Mouse (Mus musculus) activated CD4-positive, CD25-positive, alpha-beta regulatory T cell, adult 4 months (primary cell): Measurements from ENCODE around the gene Ovca2. TPM values are rescaled to one million over a fixed set of nuclear protein-coding genes. Genes with fewer than 3 reads are reported as not detected.
"Not testable (repeated sequence)": the region's sequence is repeated elsewhere in the genome, so short reads cannot be mapped to it uniquely, and the experiment has no call there.

ENCODE experiments used
- ATAC-seq: one replicate; pipeline ENCODE4 v1.8.0; 2017
- polyA plus RNA-seq, 2 experiments: library from polyadenylated mRNA; unstranded; fragments of 100-300 nt; shearing (Covaris generic); gene quantifications; one replicate each; pipeline ENCODE4 v1.2.1; 2017

The Ovca2 gene
- polyA plus RNA-seq, 2 experiments from 2014 or later: 28.4 to 32.8 TPM

- no peak for ATAC-seq
Measured at GRCm38 (mm10) chr11:75194121-75194849, 15.7 kb upstream of the Ovca2 start.

GRCm38 (mm10) chr11:75193256-75194071 is 14.8 kb upstream of the Ovca2 start, which contains the start of gene Rtn4rl1:
TSS of gene Rtn4rl1 (plus strand) at chr11:75193783.
- ATAC-seq: peak; percentile 38

- ATAC-seq: peak; percentile 25
Measured at GRCm38 (mm10) chr11:75192336-75193214, 13.9 kb upstream of the Ovca2 start.

GRCm38 (mm10) chr11:75191841-75192240 is 13.2 kb upstream of the Ovca2 start:
- ATAC-seq: no peak

- no peak for ATAC-seq
Measured at GRCm38 (mm10) chr11:75190905-75191441, 12.3 kb upstream of the Ovca2 start, which contains the start of gene Dph1. TSS of gene Dph1 (minus strand) at chr11:75191241.

GRCm38 (mm10) chr11:75190371-75190724 is 11.7 kb upstream of the Ovca2 start:
- peak; percentile 81 for ATAC-seq

GRCm38 (mm10) chr11:75189713-75190370 is 11.2 kb upstream of the Ovca2 start:
- no peak for ATAC-seq

GRCm38 (mm10) chr11:75184986-75185385 is 6.4 kb upstream of the Ovca2 start:
- ATAC-seq: no peak

GRCm38 (mm10) chr11:75184573-75184972 is 5.9 kb upstream of the Ovca2 start:
- ATAC-seq: no peak

GRCm38 (mm10) chr11:75183917-75184570 is 5.4 kb upstream of the Ovca2 start:
- no peak for ATAC-seq

- ATAC-seq: no peak
Measured at GRCm38 (mm10) chr11:75178011-75178410, 624 bp downstream of the Ovca2 start.

- ATAC-seq: not testable (repeated sequence)
Measured at GRCm38 (mm10) chr11:75174574-75174973, 4.1 kb downstream of the Ovca2 start.

GRCm38 (mm10) chr11:75173799-75174165 is 4.9 kb downstream of the Ovca2 start:
- ATAC-seq: no peak

GRCm38 (mm10) chr11:75173095-75173798 is 5.4 kb downstream of the Ovca2 start:
- ATAC-seq: peak; percentile 47

- ATAC-seq: no peak
Measured at GRCm38 (mm10) chr11:75172151-75173094, 6.2 kb downstream of the Ovca2 start.

GRCm38 (mm10) chr11:75171186-75171865 is 7.3 kb downstream of the Ovca2 start:
- ATAC-seq: no peak

- ATAC-seq: peak; percentile 30
Measured at GRCm38 (mm10) chr11:75170136-75170751, 8.4 kb downstream of the Ovca2 start.

GRCm38 (mm10) chr11:75169405-75170080 is 9.1 kb downstream of the Ovca2 start, which contains the start of gene Hic1:
TSS of gene Hic1 (minus strand) at chr11:75169519.
- no peak for ATAC-seq
